Mouse (Mus musculus) layer of hippocampus, adult 18-20 months (tissue): ENCODE measurements at regions not wholly inside any gene's neighbourhood (a gene's known extent, or its start where the extent isn't known, plus 50 kb on each side); places are given as distances from the start of the nearest gene placed in this dataset.
A peak's percentile ranks its signal among the peaks of the same experiment; 100 is the strongest.
"Not testable (repeated sequence)": the region's sequence is repeated elsewhere in the genome, so short reads cannot be mapped to it uniquely, and the experiment has no call there.

ENCODE experiments used
- DNase-seq, 2 experiments: peaks; one replicate each; pipeline ENCODE4 v3.0.0; 2022; ENCODE audit warnings: low spot score in 2 of 2

DNA sequence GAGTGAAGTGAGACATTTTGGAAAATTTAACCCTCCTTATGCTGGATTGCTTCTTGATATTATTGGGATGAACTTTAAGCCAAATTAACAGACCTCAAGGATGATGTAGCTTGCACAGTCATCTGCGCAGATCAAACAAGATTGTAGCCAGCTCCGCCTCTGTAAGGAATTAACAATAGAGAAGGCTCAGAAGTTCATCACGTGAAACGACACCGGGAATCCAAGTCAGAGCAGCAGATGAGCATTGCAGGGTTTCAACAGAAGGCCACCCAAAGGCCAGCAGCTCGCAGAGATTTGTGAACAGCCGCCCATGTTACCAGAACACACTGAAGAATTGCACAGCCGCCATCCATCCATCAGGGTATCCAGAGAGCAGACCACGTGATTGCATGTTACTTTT is 391.1 kb downstream of the Med10 start:
- no peak for DNase-seq

- DNase-seq: no peak
Measured at GRCm38 (mm10) chr13:70195854-70196253, 393.7 kb downstream of the Med10 start.

GRCm38 (mm10) chr13:70198638-70199037 is 396.4 kb downstream of the Med10 start:
- DNase-seq: no peak

- peak in 1 of 2 experiments; percentile 18 for DNase-seq
Measured at GRCm38 (mm10) chr13:70199087-70199486, 396.9 kb downstream of the Med10 start.

- no peak for DNase-seq
Measured at GRCm38 (mm10) chr13:70205334-70205733, 403.1 kb downstream of the Med10 start.

- DNase-seq: no peak
Measured at GRCm38 (mm10) chr13:70210158-70210557, 408.0 kb downstream of the Med10 start.

- DNase-seq: no peak
Measured at GRCm38 (mm10) chr13:70213017-70213416, 410.8 kb downstream of the Med10 start.

DNA sequence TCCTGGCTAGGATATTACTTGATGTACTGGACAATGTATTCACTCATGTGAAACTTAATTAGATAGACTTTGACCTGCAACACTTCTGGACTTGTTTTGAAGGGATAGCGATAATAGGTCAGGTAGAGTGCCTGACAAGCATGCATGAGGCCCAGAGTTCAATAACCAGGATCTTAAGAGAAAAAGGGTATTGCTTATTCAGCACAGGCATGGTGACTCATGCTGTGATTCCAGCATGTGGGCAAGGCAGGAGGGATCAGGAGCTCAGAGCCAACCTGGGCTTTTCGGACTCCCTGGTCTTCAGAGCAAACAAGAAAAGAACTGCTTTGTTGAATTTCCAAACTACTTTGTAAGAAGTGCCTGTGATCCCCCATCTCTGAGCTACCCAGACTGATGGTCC is 411.4 kb downstream of the Med10 start:
- DNase-seq: no peak

DNA sequence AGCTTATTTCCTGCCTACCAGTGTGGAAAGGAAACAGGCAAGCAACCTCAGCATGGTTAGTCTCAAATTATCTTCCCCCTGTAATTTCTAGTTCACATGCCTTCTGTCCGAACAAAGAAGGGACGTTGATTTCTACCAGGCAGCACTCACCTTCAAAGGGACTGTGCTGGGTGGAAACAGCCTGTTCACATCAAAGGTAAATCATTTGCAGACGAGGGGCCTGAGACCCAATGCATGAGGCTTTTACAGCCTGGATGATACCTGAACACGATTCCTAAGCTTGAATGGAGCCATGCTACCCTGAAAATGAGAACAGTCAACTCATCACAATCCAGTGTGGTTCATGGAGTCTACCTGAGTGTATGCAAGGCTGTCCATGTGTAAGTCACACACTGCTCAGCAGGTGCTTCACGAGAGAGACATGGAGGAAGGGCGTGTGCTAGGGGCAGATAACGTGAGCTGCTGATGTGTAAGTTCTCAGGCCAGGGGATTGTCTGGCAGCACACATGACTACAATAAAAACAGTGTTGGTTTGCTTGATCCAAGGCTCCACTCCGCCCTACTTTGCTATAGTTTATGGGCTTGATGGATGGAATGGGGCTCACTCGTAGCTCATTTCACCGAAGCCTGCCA is 411.9 kb downstream of the Med10 start:
- DNase-seq: no peak

DNA sequence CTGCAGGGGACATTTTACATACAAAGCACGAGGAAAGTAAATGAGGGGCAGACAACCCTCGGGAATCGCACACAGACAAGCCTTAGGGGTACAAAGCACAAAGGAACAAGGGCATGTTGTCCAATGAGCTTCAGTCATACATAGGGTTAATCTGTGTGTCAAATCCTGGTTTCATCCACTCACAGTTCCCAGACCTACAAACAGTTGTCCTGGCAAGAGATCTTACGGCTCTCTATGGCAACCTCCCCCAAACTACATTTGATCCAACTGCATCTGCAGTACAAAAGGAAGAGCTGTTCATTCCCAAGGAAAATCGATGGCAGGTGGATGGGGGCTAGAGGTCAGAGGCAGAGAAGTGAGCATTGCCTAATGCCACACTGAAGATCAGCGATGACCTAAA is 413.9 kb downstream of the Med10 start:
- DNase-seq: no peak

- peak in 1 of 2 experiments; percentile 44 for DNase-seq
Measured at GRCm38 (mm10) chr13:70217429-70218133, 415.4 kb downstream of the Med10 start.

DNA sequence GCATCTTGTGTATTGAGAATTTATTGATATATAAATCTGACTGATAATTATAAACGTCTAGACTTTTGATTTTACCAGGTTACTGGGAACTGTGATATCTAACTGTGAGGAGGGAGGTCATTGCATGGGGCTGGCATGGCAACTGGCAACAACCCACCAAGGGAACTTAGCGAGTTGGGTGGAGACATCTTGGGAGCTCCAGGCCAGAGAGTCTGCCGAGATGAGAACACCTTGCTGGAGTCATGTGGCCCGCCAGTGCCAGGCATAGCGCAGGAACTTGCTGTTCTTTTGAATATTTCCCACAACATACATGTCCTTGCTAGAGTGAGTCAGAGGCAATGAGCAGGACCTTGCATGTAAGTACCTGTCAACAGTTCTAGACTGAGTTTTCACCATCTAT is 413.9 kb downstream of the Ice1 start:
- DNase-seq: no peak

DNA sequence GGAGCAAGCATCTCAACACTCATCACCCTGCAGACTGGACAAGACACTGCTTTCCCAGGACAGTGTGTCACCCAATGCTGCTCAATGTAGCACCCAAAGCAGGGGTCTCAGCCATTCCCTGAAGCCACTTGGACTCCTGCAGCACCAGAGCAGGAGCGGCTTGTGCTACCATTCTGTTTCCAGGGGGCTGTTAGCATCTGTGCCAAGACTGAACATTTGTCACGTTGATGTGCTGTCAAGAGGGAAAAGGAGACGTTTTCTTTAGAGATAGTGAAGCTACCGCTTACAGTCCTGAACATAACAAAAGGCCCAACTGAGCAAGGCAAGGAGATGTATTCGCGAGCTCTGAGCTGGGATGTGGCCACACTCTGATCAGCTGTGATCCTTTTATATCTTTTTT is 410.3 kb downstream of the Ice1 start:
- peak; percentile 3 to 18 for DNase-seq

GRCm38 (mm10) chr13:70233896-70234799 is 403.3 kb downstream of the Ice1 start:
- DNase-seq: peak; percentile 74 to 92

DNA sequence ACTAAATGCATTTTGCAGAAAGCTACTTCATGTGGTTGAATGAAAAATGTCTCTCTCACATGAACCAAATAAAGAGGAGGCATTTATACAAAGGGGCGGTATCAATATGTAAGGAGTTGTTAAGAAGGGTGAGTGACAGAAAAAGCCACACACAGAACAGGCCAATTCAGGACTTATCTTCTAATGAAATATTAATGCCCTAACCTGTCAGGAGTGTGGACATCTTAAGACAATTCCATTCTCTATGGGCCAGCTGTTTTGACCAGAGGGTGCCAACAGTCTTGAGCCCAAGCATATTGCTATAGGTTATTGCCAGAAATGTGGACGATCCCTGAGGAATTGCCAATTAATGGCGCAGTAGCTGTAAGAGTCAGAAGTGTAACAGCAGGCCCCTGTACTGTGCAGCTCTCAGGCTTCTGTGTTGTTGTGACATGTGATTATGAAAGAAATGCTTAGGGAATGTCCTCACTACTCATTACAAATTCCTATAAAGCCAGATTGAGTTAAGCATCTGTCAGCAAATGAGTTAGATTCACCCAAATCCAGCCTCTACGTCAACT is 393.8 kb downstream of the Ice1 start:
- DNase-seq: no peak

GRCm38 (mm10) chr13:70260003-70260496 is 377.4 kb downstream of the Ice1 start:
- peak in 1 of 2 experiments; percentile 9 for DNase-seq

DNA sequence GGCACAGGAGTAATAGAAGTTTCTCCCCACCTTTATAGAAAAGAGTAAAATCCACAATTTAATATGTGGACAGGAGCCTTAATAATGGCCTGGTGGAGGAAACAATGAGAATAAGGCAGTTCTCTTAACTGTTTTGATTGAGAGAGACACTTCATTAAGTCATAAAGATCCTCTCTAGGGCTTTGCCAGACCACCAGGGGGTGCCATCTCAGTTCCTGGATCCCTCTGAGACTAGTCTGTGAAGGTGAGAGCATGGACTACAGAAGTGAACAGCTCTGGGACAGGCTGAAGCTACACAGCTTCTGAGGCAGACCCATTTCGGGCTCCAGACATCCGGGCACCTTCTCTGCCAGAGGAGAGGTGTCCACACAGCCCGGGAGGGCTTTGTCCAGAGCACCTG is 373.8 kb downstream of the Ice1 start:
- no peak for DNase-seq

GRCm38 (mm10) chr13:70276884-70277378 is 360.5 kb downstream of the Ice1 start:
- DNase-seq: not testable (repeated sequence)

DNA sequence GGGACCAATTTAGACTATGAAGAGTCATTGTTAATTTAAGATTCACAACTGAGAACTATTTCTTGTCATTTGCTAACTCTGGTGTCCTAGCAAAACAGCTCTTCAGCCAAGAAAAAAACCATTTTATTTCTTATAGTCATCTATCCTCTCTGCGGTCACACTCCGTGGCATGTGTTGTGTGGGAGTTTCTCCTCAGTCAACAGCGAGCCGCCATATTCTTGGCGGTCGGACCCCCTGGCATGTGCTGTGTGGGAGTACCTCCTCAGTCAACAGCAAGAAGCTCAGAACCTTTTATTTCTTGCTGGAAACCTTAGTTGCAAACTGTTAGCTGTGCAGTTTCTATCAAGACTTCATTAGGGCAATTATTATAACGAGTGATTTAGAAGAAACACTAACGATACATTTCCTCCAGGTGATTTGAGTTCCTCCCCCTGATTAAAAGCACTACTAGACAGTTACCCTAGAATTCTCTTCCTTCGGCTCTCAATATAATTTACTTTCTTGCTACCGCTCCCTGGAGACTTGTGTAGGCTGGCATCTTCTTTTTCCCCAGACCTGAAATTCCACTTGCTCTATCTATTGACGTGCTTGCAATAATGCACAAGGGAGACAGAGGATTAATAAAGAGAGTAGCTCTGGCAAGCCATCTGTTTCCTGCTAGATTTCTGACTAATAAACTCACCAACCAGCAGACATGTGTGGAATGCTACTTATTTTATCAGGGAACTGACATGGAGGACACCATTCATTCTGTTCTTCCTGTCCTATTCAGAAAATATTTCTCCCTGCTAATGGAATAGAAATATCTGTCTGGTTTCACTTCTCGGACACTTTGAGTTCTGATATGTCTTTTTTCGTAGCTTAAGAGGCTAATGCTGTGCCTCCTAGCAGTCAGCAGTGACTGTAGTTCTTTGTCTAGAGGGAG is 359.5 kb downstream of the Ice1 start:
- DNase-seq: peak; percentile 89 to 94
